Mouse (Mus musculus) heart, embryonic 16.5 days (tissue): ENCODE results near the gene Rgcc. TPM values are rescaled to one million over a fixed set of nuclear protein-coding genes. Genes with fewer than 3 reads are reported as not detected.

Experiments
- ATAC-seq: fragments of 200-750 bp; cut with Nextera tagmentation; replicated peaks from 2 replicates; pipeline ENCODE4 v1.8.0; 2017; ENCODE audit warnings: moderate number of reproducible peaks; ENCODE audit not compliant: insufficient read depth, low FRiP score; ENCODE audit errors: extremely low read depth
- H3K27ac ChIP-seq: fragments of 300-500 bp; sonication (generic); 2 replicates; pipeline ENCODE4 v1.5.1; 2014; ENCODE audit warnings: mild to moderate bottlenecking, low read length, control low read depth, moderate library complexity
- H3K27me3 ChIP-seq: fragments of 300-500 bp; sonication (generic); 2 replicates; pipeline ENCODE4 v1.6.1; 2014; ENCODE audit warnings: low read length, mixed read lengths; ENCODE audit not compliant: control insufficient read depth, insufficient read depth
- H3K36me3 ChIP-seq: fragments of 300-500 bp; sonication (generic); 2 replicates; pipeline ENCODE4 v1.6.1; 2014; ENCODE audit not compliant: control insufficient read depth, insufficient read depth
- H3K4me1 ChIP-seq: fragments of 300-500 bp; sonication (generic); 2 replicates; pipeline ENCODE4 v1.6.1; 2014; ENCODE audit warnings: low read length, mixed read lengths; ENCODE audit not compliant: control insufficient read depth, insufficient read depth
- H3K4me2 ChIP-seq: fragments of 300-500 bp; sonication (generic); 2 replicates; pipeline ENCODE4 v1.6.1; 2014; ENCODE audit warnings: low read depth, mild to moderate bottlenecking, control low read depth, low read length
- H3K4me3 ChIP-seq: fragments of 300-500 bp; sonication (generic); 2 replicates; pipeline ENCODE4 v1.5.1; 2014; ENCODE audit warnings: mild to moderate bottlenecking, control low read depth, low read length
- H3K9ac ChIP-seq: fragments of 300-500 bp; sonication (generic); 2 replicates; pipeline ENCODE4 v1.6.1; 2014; ENCODE audit warnings: low read length, control low read depth
- H3K9me3 ChIP-seq: fragments of 300-500 bp; sonication (generic); replicated peaks from 2 replicates; pipeline ENCODE4 v1.6.1; 2016; ENCODE audit warnings: low read length; ENCODE audit not compliant: control insufficient read depth
- WGBS: fragments of 180-500 bp; shearing (Covaris S2); extraction: QIAGEN DNeasy Blood & Tissue Kit; methylation state at CpG from one replicate; pipeline ENCODE4 v1.1.7; 2014; 5-methylcytosine and 5-hydroxymethylcytosine counted together
- polyA plus RNA-seq: library from polyadenylated mRNA; unstranded; fragments of >200 nt; fragmentation: Nextera tagmentation; extraction: Ambion mirVana; gene quantifications from 2 replicates; pipeline ENCODE4 v1.2.1, GENCODE M21; 2015

The Rgcc gene
- polyA plus RNA-seq, 1 experiment from 2014 or later, result 74.7 TPM

DNA sequence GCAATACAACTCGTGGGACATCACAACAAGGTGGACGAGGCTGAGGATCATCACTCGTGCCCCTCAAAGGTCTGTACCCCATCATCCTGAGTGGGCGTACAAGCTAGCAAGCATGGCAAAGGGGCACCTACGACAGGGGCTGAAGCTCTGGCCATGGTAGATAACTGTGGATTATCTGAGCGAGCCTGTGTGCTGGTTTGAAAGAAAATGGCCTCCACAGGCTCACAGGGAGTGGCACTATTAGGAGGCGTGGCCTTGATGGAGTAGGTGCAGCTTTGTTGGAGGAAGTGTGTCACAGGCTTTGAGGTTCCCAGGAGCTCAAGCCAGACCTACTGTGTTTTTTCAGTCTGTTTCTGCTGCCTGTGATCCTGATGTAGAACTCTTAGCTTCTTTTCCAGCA lies 5.7 kb upstream of the Rgcc start:
- Histone ChIP-seq H3K9me3 (no peaks in the 10 kb centered on the region), H3K4me1 (no peaks in the 10 kb centered on the region), H3K4me2 (no peak overlapping the region), H3K27ac (no peak overlapping the region), H3K4me3 (no peak overlapping the region), H3K36me3 (no peaks in the 10 kb centered on the region), H3K27me3 (0 out of 2 replicates have a peak, but pooled peaks cover 2% of the 10 kb centered on the region), H3K9ac (no peak overlapping the region)
- no peak for ATAC-seq
- WGBS, result 85% methylated on average over 7 of the region's 7 CpGs

DNA sequence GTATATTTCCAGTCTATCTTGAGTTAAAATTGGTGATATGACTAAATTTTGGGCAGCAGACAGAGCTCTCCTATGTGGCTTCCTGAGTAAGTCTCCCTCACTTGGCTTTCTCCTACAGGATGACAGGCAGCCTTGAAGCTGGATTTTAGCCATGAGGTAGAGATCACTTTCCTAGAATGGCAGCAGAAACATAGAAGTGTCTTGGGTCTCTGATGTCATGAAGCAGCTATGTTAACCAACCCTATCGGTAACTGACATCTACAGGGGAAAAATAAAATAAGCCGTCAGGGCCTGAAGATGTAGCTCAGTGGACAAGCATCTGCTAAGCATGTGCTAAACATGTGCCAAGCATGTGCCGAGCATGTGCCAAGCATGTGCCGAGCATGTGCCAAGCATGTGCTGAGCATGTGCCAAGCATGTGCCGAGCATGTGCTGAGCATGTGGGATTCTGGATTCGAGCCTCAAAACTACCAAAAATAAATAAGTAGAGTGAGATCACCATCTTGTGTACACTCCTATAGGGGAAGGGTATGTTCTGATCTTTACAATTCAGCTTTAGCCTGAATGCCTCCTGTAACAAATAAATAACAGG lies 3.5 kb upstream of the Rgcc start:
- Histone ChIP-seq H3K4me2 (no peak overlapping the region), H3K36me3 (no peaks in the 10 kb centered on the region), H3K4me1 (peaks cover 8% of the 10 kb centered on the region), H3K9me3 (no peaks in the 10 kb centered on the region), H3K4me3 (no peak overlapping the region), H3K9ac (no peak overlapping the region), H3K27ac (no peak overlapping the region), H3K27me3 (0 out of 2 replicates have a peak, but pooled peaks cover 3% of the 10 kb centered on the region)
- WGBS, result 85% methylated on average over 6 of the region's 6 CpGs
- no peak for ATAC-seq

DNA sequence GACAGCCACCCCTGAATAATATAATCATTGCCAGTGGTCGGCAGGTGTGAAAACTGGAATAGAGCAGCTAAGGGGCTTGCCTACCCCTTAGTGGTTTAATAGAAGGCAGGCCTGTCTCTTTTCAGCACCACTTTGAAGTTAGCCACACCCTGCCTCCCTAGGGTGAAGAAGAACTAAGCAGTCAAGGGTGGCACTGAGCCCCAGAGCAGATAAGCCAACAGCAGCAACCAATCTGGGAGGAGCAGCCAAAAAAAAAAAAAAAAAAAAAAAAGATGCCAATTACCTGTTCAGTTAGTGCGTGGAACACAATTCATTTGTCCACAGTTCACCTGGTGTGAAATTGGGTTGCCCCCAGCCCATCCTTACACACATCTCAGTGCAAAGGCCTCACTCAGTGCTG lies 1.7 kb upstream of the Rgcc start:
- Histone ChIP-seq H3K27ac (no peak overlapping the region), H3K36me3 (no peaks in the 10 kb centered on the region), H3K9me3 (no peaks in the 10 kb centered on the region), H3K27me3 (peaks cover 9% of the 10 kb centered on the region; the same call in 1 of the 2 replicates), H3K4me3 (no peak overlapping the region), H3K4me2 (no peak overlapping the region), H3K9ac (no peak overlapping the region), H3K4me1 (peaks cover 8% of the 10 kb centered on the region)
- 67% methylated on average over 2 of the region's 2 CpGs for WGBS
- ATAC-seq, result no peak

DNA sequence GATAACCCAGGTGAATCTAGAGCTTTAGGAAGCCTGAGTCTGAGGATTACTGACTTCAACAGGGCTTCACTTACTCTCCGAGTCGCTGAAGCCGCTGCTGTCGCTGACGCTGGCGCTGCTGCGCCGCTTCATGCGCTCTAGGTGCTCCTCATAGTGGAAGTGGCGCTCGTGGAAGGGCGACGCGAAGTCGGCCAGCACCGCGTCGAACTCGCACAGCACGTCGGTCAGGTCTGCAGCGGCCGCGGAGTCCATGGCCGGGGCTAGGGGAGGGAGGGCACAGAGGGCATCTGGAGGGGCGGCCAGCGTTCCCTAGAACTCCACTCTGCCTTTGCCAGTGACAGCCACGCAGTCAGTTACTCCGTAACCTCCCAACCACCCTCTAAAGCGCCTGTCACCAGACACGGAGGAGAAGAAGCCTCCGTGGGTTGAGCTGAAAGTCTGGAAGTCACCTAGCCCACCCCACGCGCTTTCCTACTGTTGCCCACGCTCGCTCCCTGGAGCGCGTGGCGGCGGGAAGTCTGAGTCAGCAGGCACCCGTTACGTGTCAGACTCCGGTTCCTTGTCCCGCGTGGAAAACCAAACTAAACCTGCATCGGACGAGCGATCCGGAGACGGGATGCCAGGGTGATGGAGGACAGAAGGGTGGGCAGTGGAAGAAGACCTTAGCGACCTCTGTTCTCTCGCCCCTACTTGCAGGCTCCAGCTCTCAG lies 649 bp downstream of the Rgcc start:
- H3K27ac ChIP-seq, result no peak overlapping the region; the same call in 1 of the 2 replicates
- peak; percentile 12 for ATAC-seq
- H3K27me3 ChIP-seq, result peaks cover 9% of the 10 kb centered on the region; the same call in 1 of the 2 replicates
- H3K36me3 ChIP-seq, result no peaks in the 10 kb centered on the region
- H3K4me3 ChIP-seq, result peak overlapping the region; percentile 74
- H3K9me3 ChIP-seq, result no peaks in the 10 kb centered on the region
- 1% methylated on average over 51 of the region's 52 CpGs for WGBS
- peak overlapping the region; percentile 81 for H3K9ac ChIP-seq
- H3K4me1 ChIP-seq, result peaks cover 8% of the 10 kb centered on the region
- peak overlapping the region; percentile 99 for H3K4me2 ChIP-seq

DNA sequence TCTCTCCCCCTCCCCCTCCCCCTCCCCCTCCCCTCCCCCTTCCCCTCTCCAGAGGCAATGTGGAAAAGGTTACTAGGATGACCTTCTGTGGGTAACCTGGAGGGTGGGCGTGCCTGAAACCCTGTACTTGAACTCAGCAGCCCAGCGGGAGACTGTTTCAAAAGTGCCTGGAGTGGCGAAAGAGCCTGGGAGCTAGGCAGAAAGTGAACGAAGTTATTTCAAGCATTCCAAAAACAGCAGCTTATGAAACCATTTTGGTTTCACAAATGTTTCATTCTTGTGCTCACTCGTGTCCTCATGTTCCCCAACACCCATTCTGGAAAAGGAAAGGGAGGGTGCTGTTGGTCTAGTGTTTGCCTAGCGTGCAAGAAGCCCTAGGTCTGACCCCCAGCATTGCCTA lies 1.6 kb downstream of the Rgcc start:
- Histone ChIP-seq H3K9ac (0 out of 2 replicates have a peak overlapping the region, but pooled peaks have one; percentile 26), H3K4me2 (peak overlapping the region; percentile 99), H3K9me3 (no peaks in the 10 kb centered on the region), H3K27ac (0 out of 2 replicates have a peak overlapping the region, but pooled peaks have one; percentile 16), H3K36me3 (no peaks in the 10 kb centered on the region), H3K4me1 (peaks cover 8% of the 10 kb centered on the region), H3K27me3 (peaks cover 9% of the 10 kb centered on the region; the same call in 1 of the 2 replicates), H3K4me3 (peak overlapping the region; percentile 74)
- 51% methylated on average over 6 of the region's 6 CpGs for WGBS
- no peak for ATAC-seq

DNA sequence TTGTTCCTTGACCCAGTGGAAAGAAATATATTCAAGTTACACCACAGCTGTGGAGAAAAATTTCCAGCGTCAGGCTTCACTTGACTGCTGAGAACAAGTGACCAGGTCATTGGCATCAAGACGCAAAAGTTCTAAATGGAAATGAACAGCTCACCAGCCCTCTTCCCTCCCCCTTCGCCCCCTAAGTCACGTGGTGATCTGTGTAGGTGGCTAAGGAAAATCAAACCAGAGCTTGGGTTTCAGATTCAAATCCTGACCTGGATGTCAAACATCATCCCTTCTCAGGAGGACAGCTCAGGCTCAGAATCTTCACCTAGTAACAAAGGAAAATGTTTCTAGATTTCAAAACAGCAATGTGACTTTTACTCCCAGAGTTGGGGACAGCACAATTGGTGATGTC lies 2.2 kb downstream of the Rgcc start:
- H3K4me1 ChIP-seq, result peaks cover 8% of the 10 kb centered on the region
- H3K9me3 ChIP-seq, result no peaks in the 10 kb centered on the region
- H3K36me3 ChIP-seq, result no peaks in the 10 kb centered on the region
- ATAC-seq, result no peak
- H3K9ac ChIP-seq, result no peak overlapping the region
- 64% methylated on average over 4 of the region's 4 CpGs for WGBS
- H3K27me3 ChIP-seq, result peaks cover 9% of the 10 kb centered on the region; the same call in 1 of the 2 replicates
- H3K27ac ChIP-seq, result no peak overlapping the region
- H3K4me2 ChIP-seq, result peak overlapping the region; percentile 11
- peak overlapping the region; percentile 31 for H3K4me3 ChIP-seq

DNA sequence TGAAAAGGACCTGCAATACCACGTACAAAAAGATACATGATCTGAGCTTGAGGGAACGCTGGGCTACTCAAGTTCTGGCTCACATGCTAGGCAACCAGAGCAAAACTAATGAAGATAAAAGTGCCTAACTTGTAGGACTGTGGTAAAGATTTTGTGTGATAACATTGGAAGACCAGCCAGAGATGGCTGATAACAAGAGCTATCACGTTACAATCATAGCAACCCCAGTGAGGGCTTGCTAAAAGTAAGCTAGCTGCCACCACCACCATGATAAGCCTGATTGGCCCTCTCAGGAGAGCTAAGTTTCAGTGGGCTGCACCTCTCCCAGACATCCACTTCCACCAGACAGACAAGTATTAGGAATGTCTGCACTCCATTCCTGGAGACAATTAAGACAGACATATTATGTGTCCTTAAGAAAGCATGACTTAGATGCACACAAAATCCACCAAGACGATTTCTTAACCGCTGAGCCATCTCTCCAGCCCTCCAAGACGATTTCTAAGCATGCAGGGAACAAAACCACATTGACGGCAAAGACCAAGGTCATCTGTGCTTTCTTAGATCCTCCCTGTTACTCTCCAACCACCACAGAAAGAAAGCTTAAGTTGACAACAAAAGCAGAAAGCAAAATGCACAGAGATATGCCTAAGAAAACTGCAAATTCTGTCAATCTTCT lies 3.0 kb downstream of the Rgcc start:
- 59% methylated on average over 7 of the region's 7 CpGs for WGBS
- Histone ChIP-seq H3K36me3 (no peaks in the 10 kb centered on the region), H3K27me3 (peaks cover 9% of the 10 kb centered on the region; the same call in 1 of the 2 replicates), H3K4me3 (peak overlapping the region; percentile 31; the same call in 1 of the 2 replicates), H3K4me2 (peak overlapping the region; percentile 11), H3K27ac (peak overlapping the region; percentile 9; the same call in 1 of the 2 replicates), H3K4me1 (peaks cover 8% of the 10 kb centered on the region), H3K9ac (no peak overlapping the region), H3K9me3 (no peaks in the 10 kb centered on the region)
- no peak for ATAC-seq

DNA sequence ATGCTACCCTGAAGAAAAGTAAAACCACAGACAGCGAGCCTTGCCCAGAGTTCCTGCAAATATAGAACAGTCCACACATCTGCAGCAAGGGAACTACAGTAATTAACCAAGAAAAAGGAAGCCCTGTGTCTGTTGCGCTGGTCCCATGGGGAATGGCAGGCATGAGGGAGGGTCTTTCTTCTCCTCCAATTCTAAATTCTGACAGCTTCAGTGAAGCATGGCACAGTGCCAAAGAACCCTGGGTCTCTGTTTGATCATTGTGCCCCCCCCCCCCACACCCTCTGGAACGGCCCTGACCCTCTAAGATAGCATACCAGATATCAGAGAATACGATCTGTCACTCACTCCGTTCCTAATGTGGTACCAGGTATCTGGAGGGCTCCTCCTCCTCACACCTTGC lies 4.6 kb downstream of the Rgcc start:
- no peak overlapping the region for H3K27ac ChIP-seq
- ATAC-seq, result no peak
- peaks cover 7% of the 10 kb centered on the region; the same call in 1 of the 2 replicates for H3K27me3 ChIP-seq
- 47% methylated on average over 5 of the region's 5 CpGs for WGBS
- peaks cover 13% of the 10 kb centered on the region for H3K4me1 ChIP-seq
- H3K4me2 ChIP-seq, result peak overlapping the region; percentile 3; the same call in 1 of the 2 replicates
- H3K9me3 ChIP-seq, result no peaks in the 10 kb centered on the region
- no peak overlapping the region for H3K4me3 ChIP-seq
- no peaks in the 10 kb centered on the region for H3K36me3 ChIP-seq
- no peak overlapping the region for H3K9ac ChIP-seq
